Mouse (Mus musculus) left cerebral cortex, postnatal 10 days (tissue): ENCODE data around the gene Car4. TPM values are rescaled to one million over a fixed set of nuclear protein-coding genes. Genes with fewer than 3 reads are reported as not detected.
A peak's percentile ranks its signal among the peaks of the same experiment; 100 is the strongest.

Source experiments
- DNase-seq, 2 experiments: peaks; one replicate each; pipeline ENCODE4 v3.0.0; 2021 to 2022; ENCODE audit warnings: low spot score in 2 of 2, mixed read lengths in 1 of 2; ENCODE audit errors: extremely low spot score in 1 of 2
- intact Hi-C: fragments of 180-260 bp; cut with DNase I; formaldehyde crosslinking; loops from one replicate; pipeline ENCODE4 v1.15.1; 2025
- total RNA-seq, 2 experiments: library from RNA; stranded (reverse); gene quantifications; 2 replicates each; pipeline ENCODE4 v1.2.3; 2021

Gene Car4
- total RNA-seq = 10 to 100 TPM; 44.2 to 49.6 TPM

DNA sequence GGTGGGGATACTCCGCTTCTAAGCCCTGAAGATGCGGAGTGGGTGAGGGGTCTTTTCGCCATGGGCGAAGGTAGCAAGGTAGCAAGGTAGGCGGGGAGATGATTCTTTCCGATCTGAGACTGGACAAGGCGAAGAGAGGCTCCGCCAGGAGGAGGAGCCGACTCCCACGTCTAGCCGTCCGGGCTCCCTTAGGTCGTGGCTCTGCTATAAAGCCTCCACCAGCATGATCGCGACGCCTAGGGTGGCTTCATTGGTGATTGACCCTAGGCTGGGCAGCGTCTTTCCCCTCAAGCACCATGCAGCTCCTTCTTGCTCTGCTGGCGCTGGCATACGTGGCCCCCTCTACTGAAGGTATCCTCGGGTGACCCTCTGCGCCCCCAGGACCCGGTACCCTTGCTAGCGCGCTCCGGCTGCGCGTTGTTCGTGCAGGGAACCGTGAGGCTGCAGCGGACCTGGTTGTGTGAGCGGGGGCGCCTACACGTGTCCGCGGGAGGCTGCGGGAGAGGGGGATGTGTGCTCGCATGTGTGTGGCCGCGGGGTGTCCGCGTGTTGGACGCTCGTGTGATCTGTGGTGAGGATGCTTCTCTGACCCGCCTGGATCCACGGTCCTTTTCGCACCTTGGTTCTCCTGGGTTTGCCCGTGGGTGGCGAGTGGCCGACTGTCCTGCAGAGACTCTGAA is at the start of gene Car4:
Car4 (plus strand) TSS at position 196 of the 680 bp plus-strand sequence.
- intact Hi-C loops = no loop called here
- DNase-seq = peak in 1 of 2 experiments; percentile 79

GRCm38 (mm10) chr11:84908480-84908879 is 49.1 kb upstream of the Car4 start:
- intact Hi-C loops = no loop called here
- no peak for DNase-seq

GRCm38 (mm10) chr11:84910411-84910810 is 47.2 kb upstream of the Car4 start:
- intact Hi-C loops = no loop called here

DNA sequence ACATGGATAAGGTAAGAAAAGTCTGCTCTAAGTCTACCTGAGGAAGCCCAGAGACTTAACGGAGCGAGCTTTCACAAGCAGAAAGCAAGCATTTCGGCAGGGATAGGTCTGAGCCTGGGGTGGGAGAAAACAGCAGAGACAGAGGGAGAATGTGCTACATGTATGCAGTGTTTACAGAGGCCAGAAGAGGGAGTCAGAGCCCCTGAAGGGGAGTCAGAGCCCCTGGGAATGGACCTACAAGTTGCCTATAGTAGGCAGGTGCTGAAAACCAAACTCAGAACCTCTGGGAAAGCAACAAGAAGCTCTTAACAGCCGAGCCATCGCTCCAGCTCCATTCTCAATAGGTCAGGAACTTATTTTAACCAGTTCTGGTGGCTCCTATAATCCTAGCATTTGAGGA is 42.9 kb upstream of the Car4 start:
- intact Hi-C loops = loop anchor here (5.0 kb wide), 1 partner anchor 268 kb away; no protein-coding TSS in a partner anchor
- no peak for DNase-seq

More at GRCm38 (mm10) chr11:84910411-84910810, 47.2 kb upstream of the Car4 start:
- DNase-seq = no peak

DNA sequence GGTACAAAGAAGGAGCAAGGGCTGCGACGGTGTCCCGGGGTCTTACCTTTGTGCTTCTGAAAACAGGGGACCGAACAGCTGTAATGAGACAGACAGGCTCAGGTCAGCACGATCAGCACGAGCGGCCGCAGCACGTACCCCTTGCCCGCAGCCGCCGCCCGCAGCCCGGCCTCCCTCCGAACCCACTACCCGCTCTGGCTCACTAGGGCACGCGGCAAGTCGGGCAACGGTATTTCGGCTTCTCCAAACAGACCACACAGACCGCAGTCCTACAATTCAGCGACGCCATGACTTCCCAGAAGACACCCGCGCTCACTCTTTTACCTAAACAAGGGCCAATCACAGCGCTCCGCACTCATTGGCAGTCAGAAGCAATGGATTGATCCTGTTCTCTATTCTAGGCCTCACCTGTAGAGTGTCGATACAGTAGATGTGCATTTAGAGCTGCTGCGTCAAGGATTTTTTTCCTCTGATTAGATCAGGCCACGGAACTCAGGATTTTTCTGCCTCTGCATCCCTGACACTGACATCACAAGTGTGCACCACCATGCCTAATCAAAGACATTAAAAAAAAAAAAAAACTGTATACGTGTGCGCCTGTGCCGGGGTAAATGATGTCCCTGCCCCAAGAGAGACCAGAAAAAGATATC is 41.4 kb upstream of the Car4 start, which contains the start of gene Znhit3:
Znhit3 (minus strand) TSS at position 314 of the 650 bp plus-strand sequence.
- peak; percentile 83 to 86 for DNase-seq
- intact Hi-C loops = loop anchor here (5.0 kb wide), 1 partner anchor 266 kb away; no protein-coding TSS in a partner anchor

- DNase-seq = no peak
- intact Hi-C loops = loop anchor here (5.0 kb wide), 1 partner anchor 265 kb away; no protein-coding TSS in a partner anchor
Observed at GRCm38 (mm10) chr11:84916703-84917300, 40.8 kb upstream of the Car4 start.

DNA sequence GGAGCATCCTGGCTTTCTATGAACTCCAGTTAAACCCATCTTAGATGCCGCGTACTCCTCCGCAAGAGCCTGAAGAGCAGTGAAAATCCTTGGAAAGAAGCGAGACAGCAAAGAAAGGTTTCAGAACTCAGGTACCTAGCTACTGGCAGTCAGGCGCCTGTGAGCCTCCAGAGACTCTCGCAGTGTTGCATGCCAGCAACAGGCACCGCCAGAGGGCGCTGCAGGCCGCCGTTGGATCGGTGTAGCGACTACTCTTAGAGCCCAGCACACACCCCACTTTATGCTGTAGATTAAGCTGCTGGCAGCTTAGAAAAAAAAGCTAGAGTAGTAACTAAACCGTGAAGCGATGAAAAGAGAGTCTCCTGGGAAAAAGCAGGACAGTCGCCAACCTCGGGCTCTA is 39.2 kb upstream of the Car4 start:
- intact Hi-C loops = loop anchor here (2.0 to 5.0 kb wide), 2 partner anchors 60 to 264 kb away; no protein-coding TSS in a partner anchor

DNA sequence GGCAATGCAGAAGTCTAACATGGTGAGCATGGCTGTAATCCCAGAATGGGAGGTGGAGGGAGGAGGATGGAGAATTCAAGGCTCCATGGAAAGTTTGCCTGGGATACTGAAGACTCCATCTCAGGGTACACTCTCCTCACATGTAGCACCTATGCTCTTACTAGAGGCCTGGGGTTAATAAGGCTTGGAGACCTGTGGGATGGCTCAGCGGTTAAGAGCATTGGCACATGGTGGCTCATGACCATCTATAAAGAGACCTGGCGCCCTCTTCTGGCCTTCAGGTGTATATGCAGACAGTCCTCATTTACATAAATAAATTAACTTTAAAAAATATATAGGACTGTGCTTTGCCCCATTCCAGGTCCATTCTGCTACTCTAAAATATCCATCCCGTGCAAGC is 38.3 kb upstream of the Car4 start:
- DNase-seq = peak in 1 of 2 experiments; percentile 41
- intact Hi-C loops = loop anchor here (2.0 to 5.0 kb wide), 2 partner anchors 60 to 263 kb away; no protein-coding TSS in a partner anchor

More for the DNA sequence above, 39.2 kb upstream of the Car4 start:
- DNase-seq = peak; percentile 86 to 89

DNA sequence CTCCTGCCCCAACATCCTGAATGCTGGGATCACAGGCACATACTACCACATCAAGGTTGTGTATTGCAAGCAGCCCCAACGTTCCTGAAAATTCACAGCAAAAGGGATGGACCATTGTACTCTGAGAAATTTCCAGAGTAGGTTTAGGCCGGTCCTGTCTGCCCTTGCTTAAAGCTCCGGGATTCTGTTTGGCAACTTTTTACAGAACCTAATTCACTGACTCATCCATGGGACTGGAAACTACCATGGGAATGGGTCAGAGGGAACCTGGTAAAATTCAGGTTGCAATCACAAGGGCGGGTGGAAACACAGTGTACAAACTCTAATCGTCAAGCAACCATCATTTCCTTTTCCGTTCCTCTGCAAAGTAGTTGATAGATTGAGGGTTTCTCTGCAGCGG is 37.6 kb upstream of the Car4 start:
- intact Hi-C loops = loop anchor here (2.0 to 5.0 kb wide), 2 partner anchors 59 to 262 kb away; no protein-coding TSS in a partner anchor
- DNase-seq = no peak

GRCm38 (mm10) chr11:84920981-84921380 is 36.6 kb upstream of the Car4 start:
- intact Hi-C loops = no loop called here
- no peak for DNase-seq

GRCm38 (mm10) chr11:84932261-84932660 is 25.3 kb upstream of the Car4 start:
- DNase-seq = no peak
- intact Hi-C loops = no loop called here

- intact Hi-C loops = no loop called here
Observed at GRCm38 (mm10) chr11:84939508-84940053, 18.0 kb upstream of the Car4 start.

GRCm38 (mm10) chr11:84940140-84940539 is 17.4 kb upstream of the Car4 start:
- DNase-seq = no peak
- intact Hi-C loops = no loop called here

More at GRCm38 (mm10) chr11:84939508-84940053, 18.0 kb upstream of the Car4 start:
- DNase-seq = peak; percentile 70 to 71

- DNase-seq = peak in 1 of 2 experiments; percentile 83
- intact Hi-C loops = no loop called here
Observed at GRCm38 (mm10) chr11:84943948-84944347, 13.6 kb upstream of the Car4 start.

GRCm38 (mm10) chr11:84944639-84945435 is 12.7 kb upstream of the Car4 start:
- intact Hi-C loops = no loop called here
- no peak for DNase-seq

DNA sequence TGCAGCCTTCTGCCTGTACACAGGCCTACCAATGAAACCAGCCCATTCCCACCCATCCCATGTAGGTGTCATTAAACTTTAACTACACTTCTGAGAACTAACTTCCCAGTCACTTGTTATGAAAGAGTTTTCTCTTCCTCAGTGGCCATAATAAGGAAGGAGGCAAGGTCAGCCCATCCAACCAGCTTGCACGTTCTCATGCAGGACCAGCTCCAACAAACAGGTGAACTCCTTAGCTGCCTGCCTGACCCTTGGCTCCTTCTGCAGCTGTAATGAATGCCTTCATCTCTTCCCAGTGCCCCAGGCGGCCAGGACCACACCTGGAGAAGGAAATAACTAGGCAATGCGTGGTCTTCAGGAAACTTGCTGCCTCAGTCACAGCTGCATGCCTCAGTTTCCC is 11.7 kb upstream of the Car4 start:
- intact Hi-C loops = no loop called here
- DNase-seq = no peak

DNA sequence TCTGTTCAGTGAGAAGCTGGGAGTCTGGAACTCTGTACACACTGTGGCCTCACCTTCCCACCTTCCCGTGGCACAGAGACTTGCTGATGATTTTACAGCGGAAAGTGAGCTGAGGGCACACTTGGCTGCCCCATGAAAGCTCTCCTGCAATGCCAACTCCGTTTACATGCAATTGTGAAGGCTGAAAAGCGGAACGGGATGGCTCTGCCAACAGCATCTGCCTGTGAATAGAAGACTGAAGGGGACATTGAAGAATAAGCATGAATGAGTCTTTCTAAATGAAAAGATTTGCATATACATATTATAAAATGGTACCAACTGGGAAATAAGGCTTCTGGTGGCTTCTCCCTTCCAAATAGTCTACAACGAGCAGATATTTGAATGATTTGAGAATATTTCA is 10.4 kb upstream of the Car4 start:
- no peak for DNase-seq
- intact Hi-C loops = no loop called here

- intact Hi-C loops = no loop called here
- no peak for DNase-seq
Observed at GRCm38 (mm10) chr11:84948114-84948513, 9.5 kb upstream of the Car4 start.
